Mouse (Mus musculus) CH12F3 (cell line): Measurements from ENCODE around the gene Itga9.

Experiments
- in situ Hi-C: fragments of 300-500 bp; cut with MboI; formaldehyde crosslinking; loops from 2 replicates; pipeline ENCODE4 v1.14.3; 2020; ENCODE audit warnings: low sequenced_read_pairs

Gene Itga9

DNA sequence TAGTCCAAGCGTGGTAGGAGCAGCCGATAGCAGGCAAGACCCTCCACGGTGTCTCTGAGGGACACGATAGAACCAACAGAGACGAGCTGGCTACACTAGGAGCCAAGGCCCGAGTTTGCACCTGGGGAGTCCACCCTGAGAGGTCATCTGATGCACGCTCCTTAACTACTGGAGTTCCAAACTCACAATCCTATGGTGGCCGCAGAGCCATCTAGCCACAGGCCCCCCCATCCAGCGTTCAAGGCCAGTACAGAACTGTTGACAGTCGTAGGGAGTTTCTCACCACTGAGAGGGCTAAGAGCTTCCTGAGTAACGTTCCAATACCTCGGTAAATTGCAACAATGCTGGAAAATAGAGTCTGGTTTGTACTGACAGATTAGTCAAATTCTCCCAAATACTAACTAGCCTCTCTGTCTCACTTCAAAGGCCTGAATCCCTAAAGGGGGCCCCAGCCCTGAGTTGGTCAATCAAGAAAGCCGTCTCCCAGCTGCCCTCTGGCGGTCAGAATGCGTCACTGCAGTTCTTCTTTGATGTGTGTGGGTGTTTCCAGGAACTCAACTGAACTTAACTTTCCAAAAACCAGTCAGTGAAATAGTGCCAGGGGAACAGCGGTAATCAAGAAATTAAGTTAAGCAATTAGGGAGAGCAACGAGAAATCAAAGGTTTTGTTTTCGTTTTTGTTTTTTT, 301.6 kb downstream of the Itga9 start:
- in situ Hi-C loops: no loop called here

DNA sequence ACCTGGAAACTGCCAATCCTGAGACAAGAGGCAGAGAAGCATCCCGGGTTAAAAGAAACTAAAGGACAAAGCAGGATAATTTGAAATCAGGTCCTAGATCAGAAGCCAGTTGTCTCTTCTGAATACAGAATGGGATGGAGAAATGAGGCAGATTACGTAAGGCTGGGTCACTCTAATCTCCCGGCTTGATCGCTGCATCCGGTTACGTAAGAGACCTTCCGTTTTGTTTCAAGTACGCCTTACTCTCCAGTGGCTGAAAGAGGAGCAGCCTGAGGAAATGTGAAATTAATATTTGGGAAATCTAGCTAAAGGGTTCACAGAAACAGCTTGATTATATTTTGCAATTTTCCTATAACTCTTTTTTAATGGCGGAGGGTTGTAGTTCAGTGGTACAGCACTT, 306.6 kb downstream of the Itga9 start:
- in situ Hi-C loops: no loop called here

DNA sequence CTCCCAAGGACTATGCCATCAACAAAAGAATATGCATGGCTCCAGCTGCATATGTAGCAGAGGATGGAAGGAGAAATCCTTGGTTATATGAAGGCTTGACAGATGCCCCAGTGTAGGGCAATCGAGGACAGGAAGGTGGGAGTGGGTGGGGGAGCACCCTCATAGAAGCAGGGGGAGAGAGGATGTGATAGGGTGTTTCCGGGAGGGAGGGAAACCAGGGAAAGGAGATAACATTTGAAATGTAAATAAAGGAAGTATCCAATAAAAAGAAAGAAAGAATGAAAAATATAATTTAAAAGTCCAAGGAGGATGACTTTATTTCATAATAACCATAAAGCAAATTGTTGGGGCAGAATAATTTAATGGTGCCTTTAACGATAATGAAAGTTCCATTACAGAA, 307.1 kb downstream of the Itga9 start:
- in situ Hi-C loops: no loop called here

DNA sequence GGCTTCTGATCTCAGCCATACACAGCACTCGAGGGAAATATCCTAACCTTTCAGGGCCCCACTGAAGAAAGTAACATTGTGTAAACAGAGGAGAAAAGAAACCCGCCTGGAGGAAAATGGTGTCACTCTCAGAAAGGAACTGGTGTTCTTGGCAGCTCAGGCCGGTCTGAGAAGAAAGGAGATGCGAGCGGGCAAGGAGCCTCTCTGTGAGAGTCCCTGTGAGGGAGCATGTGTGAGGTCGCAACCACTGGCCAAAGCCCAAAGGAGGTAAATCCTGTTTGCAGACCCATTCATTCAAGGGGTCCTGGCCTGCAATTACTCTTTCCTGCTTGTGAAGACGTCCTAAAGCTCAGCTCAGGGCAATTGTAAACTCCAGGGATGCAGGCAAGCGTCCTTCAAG, 308.1 kb downstream of the Itga9 start:
- in situ Hi-C loops: no loop called here

DNA sequence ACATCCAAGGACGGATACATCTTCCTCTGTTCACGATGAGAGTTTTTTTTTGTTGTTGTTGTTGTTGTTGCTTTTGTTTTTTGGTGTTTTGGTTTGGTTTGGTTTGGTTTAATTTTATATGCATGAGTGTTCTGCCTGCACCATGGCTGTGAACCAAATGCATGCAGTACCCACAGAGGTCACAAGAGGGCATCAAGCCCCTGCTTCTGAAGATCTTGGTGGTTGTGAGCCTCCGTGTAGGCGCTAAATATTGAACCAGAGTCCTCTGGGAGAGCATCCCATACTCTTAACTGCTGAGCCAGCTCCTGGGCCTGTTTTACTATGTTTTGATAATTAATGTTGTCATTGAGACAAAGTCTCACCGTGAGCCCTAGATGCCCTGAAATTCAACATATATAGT, 308.8 kb downstream of the Itga9 start:
- in situ Hi-C loops: no loop called here

DNA sequence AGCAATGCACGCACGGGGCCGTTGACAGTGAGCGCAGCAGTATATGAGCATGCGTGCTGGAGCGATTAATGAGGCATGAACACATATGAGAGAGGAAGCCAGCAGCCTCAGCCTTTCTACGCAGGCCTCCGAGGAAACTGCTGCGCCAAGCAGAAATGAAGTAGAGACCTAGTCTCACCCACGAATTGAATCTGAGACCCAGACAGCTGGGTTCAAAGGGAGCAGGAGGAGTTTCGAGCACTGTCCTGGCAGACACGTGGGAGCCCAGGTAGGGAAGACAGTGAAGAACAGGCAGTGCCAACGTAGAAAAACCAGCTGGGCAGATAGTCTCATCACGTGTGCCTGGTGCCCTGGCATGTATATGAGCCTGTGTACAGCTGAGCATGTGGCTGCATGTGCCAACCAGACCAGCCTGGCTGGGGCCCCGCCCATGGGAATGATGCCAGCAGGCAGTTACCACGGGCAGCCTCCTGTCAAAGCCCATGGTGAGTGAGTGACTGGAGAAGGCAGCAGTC, 313.2 kb downstream of the Itga9 start:
- in situ Hi-C loops: no loop called here

DNA sequence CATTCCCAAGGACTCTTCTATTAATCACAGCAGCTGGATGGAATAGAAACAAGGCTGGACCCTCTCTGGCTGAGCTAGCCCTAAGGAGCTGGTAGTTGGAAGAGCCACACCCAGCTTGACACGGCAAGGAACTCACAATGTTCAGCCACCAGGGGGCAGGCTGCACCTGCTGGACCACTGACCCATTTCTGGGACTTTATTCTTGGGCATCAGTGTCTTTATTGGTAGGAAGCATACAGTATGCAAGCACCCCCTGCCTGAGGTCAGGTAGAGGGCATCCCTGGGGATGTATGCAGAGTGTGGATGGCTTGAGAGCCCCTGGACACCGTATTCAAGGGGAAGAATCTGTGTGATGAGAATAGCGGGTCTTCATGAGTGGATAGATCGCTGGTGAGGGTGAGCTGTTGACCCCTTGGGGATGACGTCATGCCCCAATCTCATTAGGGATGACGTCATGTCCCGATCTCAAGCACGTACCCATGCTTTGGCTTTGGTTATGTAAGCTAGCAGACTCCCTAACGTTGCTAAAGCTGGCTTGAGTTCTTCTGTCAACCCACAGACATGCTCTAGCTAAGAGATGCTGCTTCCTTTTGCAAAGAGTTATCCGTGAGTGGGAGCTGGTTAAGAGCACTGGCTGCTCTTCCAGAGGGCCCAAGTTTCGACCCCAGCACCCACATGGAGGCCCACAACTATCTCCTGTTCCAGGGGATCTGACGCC, 314.5 kb downstream of the Itga9 start:
- in situ Hi-C loops: no loop called here

DNA sequence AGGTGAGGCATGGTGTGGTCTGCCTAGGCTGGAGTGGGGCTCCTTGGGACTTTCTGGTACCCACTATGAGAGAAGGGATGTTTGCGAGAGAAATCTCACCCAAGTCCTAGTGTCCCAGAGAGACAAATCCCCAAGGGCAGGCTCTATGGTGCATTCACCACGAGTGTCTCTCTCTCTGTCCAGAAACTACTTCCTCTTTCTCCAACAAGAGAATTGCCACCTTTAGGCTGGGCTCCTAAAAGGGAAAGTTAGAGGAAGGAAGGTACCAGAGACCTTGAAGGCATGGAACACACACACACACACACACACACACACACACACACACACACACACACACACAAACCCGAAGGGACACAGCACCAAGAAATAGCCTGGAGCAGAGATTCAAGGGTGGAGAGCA, 315.4 kb downstream of the Itga9 start:
- in situ Hi-C loops: no loop called here

DNA sequence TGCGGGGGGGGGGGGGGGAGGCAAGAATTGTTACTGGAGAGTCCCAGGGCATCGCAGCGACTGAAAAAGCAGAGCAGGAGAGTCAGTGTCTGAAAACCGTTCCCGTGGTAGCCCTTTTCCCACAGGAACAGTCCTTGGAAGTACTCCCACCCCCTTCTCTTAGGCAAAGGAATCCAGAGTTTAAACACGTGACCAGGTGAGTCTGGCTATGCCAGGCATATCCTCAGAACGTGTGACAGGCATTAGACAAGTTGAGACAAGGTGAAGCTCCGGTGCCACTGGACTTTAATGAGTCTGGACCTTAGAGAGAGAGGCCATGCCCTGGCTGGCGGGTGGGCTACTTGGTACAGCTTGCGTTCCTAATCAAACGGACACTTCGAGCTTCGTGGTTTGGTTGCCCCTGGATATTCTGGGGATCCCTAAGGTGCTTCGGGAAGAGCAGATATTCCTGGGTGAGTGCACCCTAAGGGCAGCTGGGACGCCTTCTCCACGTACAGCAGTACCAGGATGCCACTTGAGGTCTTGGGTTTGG, 318.1 kb downstream of the Itga9 start:
- in situ Hi-C loops: no loop called here

DNA sequence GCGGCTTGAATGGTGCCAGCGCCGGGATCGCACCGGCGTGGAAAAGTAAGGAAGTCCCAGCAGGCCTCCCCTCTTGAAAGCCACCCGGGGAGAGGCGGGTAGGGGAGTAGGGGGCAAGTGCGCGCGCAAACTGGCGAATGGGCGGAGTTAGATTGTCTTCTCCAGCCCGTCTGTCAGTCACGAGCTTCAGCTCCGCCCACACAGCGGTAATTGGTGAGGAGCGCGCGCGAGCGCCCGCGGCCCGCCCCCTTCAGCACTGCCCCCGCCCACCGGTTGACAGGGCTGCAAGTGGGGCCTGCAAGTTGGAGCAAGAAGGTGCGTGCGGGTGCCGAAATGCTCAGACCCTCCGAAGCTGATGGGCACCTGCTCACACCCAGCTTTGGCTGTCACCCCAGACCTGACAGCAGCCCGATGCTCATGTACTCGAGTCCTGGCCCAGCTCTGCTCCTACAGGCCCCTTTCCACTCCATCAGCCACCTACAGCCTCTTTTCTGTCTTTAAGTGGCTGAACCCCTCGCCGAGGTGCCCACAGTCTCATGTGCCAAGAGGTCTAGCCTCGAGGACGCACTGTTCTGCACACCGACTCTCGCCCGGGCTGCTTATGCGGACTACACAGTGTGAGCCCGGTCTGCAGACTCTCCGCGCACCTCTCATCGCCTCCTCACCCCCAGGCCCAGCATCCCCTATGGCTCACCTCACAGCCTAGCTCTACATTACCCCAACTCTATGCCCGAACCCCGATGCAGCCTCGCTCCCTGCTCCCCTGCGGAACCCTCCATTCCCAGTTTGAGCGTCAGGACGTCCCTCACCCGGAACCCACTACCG, 319.0 kb downstream of the Itga9 start:
- in situ Hi-C loops: no loop called here

DNA sequence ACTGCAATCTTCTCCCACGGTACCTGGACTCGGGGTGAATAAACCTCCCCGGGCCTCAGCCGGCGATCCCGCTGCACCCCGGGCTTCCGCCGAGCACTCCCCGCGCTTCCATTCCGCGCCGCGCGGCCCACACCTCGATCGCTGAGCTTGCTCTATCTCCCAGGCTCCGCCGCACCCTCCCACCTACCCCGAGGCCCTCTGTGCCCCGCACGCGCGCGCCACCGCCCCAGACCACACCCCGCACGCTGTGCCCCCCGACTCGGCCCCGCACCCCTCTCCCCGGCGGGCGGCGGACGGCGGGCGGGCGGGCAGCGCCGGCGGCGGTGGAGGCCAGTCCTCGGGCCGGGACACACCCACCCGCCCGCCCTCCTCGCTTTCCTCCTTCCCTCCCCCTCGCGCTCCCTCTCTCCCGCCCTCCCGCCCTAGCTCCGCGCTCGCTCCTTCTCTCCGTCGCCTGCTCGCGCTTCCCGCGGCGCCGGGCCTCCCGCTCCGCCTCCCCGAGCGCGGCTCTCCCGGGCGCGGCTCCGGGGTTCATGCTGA, 319.7 kb downstream of the Itga9 start, which contains the start of gene Ctdspl:
Gene Ctdspl (plus strand): TSS at position 343 of the 540 bp plus-strand sequence.
- in situ Hi-C loops: no loop called here

DNA sequence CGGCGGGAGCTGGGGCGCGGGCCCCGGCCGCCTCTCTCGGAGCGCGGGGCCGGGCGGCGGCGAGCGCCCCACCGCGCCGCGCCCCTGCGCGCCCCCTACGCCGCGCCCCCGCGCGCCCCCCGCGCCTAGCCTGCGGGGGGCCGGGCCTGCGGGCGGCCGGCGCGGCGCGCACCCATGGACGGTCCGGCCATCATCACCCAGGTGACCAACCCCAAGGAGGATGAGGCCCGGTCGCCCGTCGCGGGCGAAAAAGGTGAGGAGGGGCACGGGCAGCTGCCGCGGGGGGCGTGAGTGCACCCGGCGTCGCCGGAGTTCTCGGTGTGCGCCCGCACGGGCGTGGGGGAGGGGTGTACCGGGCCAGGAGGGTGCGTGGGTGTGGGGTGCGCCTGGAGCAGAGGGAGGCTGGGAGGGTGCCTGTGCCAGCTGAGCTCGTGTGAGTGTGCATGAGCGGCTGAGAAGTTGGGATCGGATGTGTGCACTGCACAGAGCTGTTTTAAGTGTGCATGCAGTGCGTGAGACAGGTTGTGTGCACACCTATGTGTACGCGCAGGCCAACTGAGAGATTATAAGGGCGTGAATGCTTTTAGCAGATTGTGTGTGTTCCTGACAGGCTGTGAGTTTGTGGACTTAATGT, 320.3 kb downstream of the Itga9 start:
- in situ Hi-C loops: no loop called here

DNA sequence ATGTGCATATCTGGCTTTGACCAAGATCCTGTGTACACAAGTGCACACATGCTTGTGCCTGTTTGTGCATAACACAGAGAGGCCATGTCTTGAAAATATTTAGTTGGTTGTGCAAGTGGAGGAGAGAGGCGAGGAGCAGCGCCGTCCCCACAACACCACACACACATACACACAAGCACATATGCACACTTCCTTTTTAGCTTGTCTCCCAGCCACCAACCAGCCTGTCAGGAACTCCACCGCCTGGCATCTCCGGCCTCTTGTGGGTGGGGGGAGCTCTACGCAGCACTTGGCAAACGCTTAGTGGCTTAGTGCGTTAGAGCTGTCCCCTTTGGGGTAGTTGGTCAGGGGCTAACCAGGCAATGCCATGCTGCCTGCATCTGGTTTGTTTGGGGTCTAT, 321.0 kb downstream of the Itga9 start:
- in situ Hi-C loops: no loop called here

DNA sequence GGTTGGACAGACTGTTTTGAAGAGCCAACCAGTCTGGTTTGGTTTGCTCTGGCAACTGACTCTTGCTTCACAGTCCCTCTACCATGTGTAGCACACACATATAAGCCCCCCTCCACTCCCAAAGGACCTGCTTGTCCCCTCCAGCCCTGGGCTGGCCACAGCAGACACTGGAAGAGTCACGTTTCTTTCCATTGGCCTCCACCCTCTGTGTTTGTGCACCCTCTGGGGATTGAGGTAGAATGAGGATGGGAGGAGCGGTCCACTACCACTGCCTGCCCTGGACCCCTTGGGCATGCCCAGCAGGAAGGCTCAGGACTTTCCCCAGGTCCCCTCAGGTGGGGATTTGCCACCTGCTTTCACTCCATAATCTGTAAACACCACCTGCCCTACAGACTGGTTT, 321.5 kb downstream of the Itga9 start:
- in situ Hi-C loops: no loop called here

DNA sequence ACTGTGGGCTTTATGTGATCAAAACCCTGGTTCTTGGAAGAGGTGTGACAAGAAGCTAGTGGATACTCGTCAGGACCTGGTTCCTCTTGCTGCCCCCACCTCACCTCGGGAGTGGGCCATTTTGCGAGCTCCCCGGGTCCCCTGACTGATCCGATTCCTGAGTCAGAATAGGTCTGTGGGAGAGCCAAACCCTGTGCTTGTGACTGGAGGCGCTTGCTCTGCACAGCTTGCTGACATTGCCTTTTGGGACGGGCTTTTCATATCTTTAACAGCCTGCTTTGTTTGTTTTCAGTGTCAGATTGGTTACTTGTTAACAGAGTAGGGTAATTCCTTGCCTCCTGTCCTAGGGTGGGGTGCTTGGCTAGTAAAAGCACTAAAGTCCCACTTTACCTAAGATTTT, 322.2 kb downstream of the Itga9 start:
- in situ Hi-C loops: no loop called here

DNA sequence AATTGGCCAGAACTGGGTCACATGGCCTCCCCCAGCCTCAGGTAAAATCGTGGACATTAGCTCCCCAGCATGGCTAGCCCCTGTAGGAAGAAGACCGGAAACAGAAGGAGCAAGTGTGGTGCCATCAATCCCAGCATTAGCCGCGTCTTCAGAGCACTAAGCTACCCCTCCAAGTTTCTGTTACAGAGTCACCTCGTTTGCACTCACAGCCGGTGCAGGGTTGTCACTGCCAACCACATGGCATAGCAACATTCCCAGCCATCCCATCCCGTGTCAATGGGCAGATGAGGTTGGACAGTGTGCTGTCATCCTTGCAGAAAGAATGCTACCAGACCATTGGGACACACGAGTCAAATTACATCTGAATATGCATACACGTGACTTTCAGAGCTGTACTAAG, 324.1 kb downstream of the Itga9 start:
- in situ Hi-C loops: no loop called here

DNA sequence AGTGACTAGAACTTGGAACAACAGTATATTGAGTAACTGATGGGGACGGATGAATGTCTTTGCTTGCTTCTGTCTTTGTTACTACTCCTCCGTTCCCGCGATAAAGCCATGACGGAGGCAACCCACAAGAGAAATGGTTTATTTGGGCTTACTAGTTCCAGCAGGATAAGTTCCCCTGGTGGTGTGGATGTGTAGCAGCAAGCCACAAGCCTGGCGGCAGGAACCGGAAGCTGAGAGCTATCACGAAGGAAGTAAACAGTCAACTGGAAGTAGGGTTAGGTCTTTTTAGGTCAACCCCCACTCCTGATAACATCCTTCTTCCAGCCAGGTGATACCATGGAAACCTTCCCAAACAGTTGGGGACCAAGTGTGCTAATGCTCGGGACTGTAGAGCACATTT, 327.3 kb downstream of the Itga9 start:
- in situ Hi-C loops: no loop called here

DNA sequence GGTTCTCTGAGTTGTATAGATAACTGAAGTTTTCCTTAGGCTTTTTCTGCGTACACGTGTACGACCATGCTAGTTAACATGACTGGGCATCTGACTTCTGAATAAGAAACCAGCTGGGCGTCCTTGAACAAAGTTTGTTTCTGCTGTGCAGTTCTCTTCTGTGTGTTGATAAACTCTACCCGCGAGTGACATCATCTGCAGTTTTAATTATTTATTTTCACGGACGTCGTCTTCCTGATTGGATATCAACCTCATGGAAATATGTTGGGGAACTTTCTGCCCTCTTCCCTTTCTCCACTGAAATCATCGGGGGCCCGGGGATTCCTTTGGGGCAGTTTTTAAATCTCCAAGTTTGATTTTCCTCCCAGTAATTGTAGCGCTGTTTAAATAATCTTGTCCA, 327.8 kb downstream of the Itga9 start:
- in situ Hi-C loops: no loop called here

DNA sequence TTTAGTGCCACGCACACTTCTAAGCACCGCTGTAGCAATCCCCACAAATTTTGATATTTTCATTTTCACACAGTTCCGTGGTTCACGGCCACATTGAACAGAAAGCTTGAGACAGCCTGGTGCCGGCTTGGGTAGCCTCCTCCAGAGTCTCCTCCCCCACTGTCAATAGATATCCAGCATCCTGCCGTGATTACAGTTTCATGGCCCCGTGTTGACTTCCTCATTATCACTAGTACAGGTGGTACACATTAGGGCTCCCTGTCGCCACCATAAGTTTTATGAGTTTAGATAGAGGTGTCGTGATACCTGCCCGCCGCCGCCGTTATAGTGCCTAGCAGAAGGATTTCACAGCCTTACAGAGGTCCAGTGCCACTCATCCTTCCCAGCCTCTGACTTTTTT, 328.6 kb downstream of the Itga9 start:
- in situ Hi-C loops: no loop called here

DNA sequence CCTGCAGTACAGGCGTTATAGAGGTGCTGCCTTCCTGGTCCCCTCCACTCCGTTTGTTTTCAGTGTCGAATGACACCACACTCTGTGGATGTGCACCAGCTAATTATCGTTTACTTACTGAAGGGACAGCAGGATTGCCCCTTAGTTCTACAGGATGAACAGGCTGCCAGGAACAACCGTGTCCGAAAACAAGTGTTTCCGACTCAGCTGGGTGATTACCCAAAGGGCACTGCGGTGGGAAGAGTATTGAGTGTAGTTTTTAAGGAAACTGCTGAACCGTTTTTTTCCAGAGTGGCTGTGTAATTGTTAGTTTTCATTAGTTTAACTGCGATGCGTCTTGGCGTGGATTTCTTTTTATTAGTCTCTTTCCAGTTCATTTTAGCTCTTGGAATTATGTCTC, 329.6 kb downstream of the Itga9 start:
- in situ Hi-C loops: no loop called here

DNA sequence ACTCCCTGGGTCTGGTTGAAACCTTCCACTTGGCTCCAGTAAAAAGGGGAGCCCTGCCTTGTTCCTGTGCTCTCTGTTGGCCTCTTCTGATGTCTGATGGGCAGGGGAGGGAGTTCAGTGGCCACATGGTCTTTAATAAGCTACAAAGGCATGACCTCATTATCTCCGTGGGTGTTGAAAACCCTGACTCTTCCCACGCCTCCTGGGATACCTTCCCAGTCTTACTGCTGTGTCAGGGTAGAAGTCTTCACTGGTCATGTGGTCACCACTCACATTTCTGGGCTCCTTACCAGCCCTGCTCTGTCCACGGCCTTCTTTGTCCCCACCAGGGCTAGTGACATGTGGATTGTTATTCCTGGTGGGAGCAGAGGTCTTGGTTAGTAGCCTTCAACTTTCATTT, 331.0 kb downstream of the Itga9 start:
- in situ Hi-C loops: no loop called here
